Mouse (Mus musculus): Measurements from ENCODE around the gene Tnfsf14. TPM values are rescaled to one million over a fixed set of nuclear protein-coding genes. Genes with fewer than 3 reads are reported as not detected.

Tnfsf14 gene
- polyA plus RNA-seq, 1 experiment from 2014 or later, result 0.13 TPM

- DNase-seq (ENCODE audit: low spot score), result no peak
- 68% methylated on average over 4 of the region's 4 CpGs for WGBS
- no peaks in the 10 kb centered on the region for H3K36me3 ChIP-seq (replicated peaks; ENCODE audit: control insufficient read depth, insufficient read depth)
- H3K27ac ChIP-seq, result no peak overlapping the region
- peaks cover 30% of the 10 kb centered on the region for H3K27me3 ChIP-seq (ENCODE audit: control insufficient read depth, insufficient read depth, low read length)
- H3K9ac ChIP-seq, result no peak overlapping the region
- no peak overlapping the region for H3K4me2 ChIP-seq (replicated peaks)
- H3K9me3 ChIP-seq (ENCODE audit: control insufficient read depth, low read length), result no peaks in the 10 kb centered on the region
- no peak overlapping the region for H3K4me3 ChIP-seq (replicated peaks; ENCODE audit: low read length)
- no peaks in the 10 kb centered on the region for H3K4me1 ChIP-seq (replicated peaks; ENCODE audit: control insufficient read depth, insufficient read depth, low read length)
- ATAC-seq (ENCODE audit: low FRiP score), result no peak
Measured at GRCm38 (mm10) chr17:57148343-57148742, 45.6 kb downstream of the Tnfsf14 start.

GRCm38 (mm10) chr17:57145115-57145514 lies 48.9 kb downstream of the Tnfsf14 start:
- no peak overlapping the region for H3K4me3 ChIP-seq (replicated peaks; ENCODE audit: low read length)
- ATAC-seq (ENCODE audit: low FRiP score) (no peak), DNase-seq (ENCODE audit: low spot score) (no peak)
- 72% methylated on average over 1 of the region's 1 CpGs for WGBS
- H3K36me3 ChIP-seq (replicated peaks; ENCODE audit: control insufficient read depth, insufficient read depth), result no peaks in the 10 kb centered on the region
- no peak overlapping the region for H3K27ac ChIP-seq
- H3K9ac ChIP-seq, result no peak overlapping the region
- H3K9me3 ChIP-seq (ENCODE audit: control insufficient read depth, low read length), result no peaks in the 10 kb centered on the region
- no peak overlapping the region for H3K4me2 ChIP-seq (replicated peaks)
- H3K27me3 ChIP-seq (ENCODE audit: control insufficient read depth, insufficient read depth, low read length), result peaks cover 24% of the 10 kb centered on the region
- no peaks in the 10 kb centered on the region for H3K4me1 ChIP-seq (replicated peaks; ENCODE audit: control insufficient read depth, insufficient read depth, low read length)

GRCm38 (mm10) chr17:57143704-57144103 lies 50.3 kb downstream of the Tnfsf14 start:
- 90% methylated on average over 3 of the region's 3 CpGs for WGBS
- H3K9me3 ChIP-seq (ENCODE audit: control insufficient read depth, low read length), result no peaks in the 10 kb centered on the region
- ATAC-seq (ENCODE audit: low FRiP score) (no peak), DNase-seq (ENCODE audit: low spot score) (no peak)
- H3K27me3 ChIP-seq (ENCODE audit: control insufficient read depth, insufficient read depth, low read length), result peaks cover 14% of the 10 kb centered on the region
- H3K4me3 ChIP-seq (replicated peaks; ENCODE audit: low read length), result no peak overlapping the region
- no peaks in the 10 kb centered on the region for H3K4me1 ChIP-seq (replicated peaks; ENCODE audit: control insufficient read depth, insufficient read depth, low read length)
- no peak overlapping the region for H3K4me2 ChIP-seq (replicated peaks)
- no peaks in the 10 kb centered on the region for H3K36me3 ChIP-seq (replicated peaks; ENCODE audit: control insufficient read depth, insufficient read depth)
- H3K9ac ChIP-seq, result no peak overlapping the region
- no peak overlapping the region for H3K27ac ChIP-seq

- no peak for ATAC-seq (ENCODE audit: low FRiP score)
- no peak for DNase-seq (ENCODE audit: low spot score)
- no peaks in the 10 kb centered on the region for H3K9me3 ChIP-seq (ENCODE audit: control insufficient read depth, low read length)
- no peaks in the 10 kb centered on the region for H3K27me3 ChIP-seq (ENCODE audit: control insufficient read depth, insufficient read depth, low read length)
- no peaks in the 10 kb centered on the region for H3K4me1 ChIP-seq (replicated peaks; ENCODE audit: control insufficient read depth, insufficient read depth, low read length)
- H3K4me2 ChIP-seq (replicated peaks), result no peak overlapping the region
- no peaks in the 10 kb centered on the region for H3K36me3 ChIP-seq (replicated peaks; ENCODE audit: control insufficient read depth, insufficient read depth)
- 89% methylated on average over 3 of the region's 3 CpGs for WGBS
- H3K27ac ChIP-seq, result no peak overlapping the region
- H3K9ac ChIP-seq, result no peak overlapping the region
- no peak overlapping the region for H3K4me3 ChIP-seq (replicated peaks; ENCODE audit: low read length)
Measured at GRCm38 (mm10) chr17:57139708-57140107, 54.3 kb downstream of the Tnfsf14 start.

Small RNA genes lying within 50 kb of the gene (microRNA-seq; reads per million reads assigned to microRNA genes)
- not detected for gene Mir6978

Other genes starting within 250 kb of the Tnfsf14 start
- not detected in 2 replicates for gene Acer1, start 212.1 kb downstream of the Tnfsf14 start, polyA plus RNA-seq (2014; fragmentation: Nextera tagmentation; extraction: Ambion mirVana)
- 163 and 172 TPM in 2 replicates for gene Clpp, start 203.9 kb downstream of the Tnfsf14 start, polyA plus RNA-seq (2014; fragmentation: Nextera tagmentation; extraction: Ambion mirVana)
- gene Alkbh7, start 196.8 kb downstream of the Tnfsf14 start, polyA plus RNA-seq (2014; fragmentation: Nextera tagmentation; extraction: Ambion mirVana), result 55.7 and 56.5 TPM in 2 replicates
- 0.47 and 0.68 TPM in 2 replicates for gene Pspn, start 194.2 kb downstream of the Tnfsf14 start, polyA plus RNA-seq (2014; fragmentation: Nextera tagmentation; extraction: Ambion mirVana)
- 54.5 and 58.2 TPM in 2 replicates for gene Gtf2f1, start 182.9 kb downstream of the Tnfsf14 start, polyA plus RNA-seq (2014; fragmentation: Nextera tagmentation; extraction: Ambion mirVana)
- gene Gm17949, start 182.7 kb downstream of the Tnfsf14 start, polyA plus RNA-seq (2014; fragmentation: Nextera tagmentation; extraction: Ambion mirVana), result 0.28 and 0.40 TPM in 2 replicates
- gene Khsrp, start 162.7 kb downstream of the Tnfsf14 start, polyA plus RNA-seq (2014; fragmentation: Nextera tagmentation; extraction: Ambion mirVana), result 36.0 and 38.1 TPM in 2 replicates
- not detected in 2 replicates for gene Slc25a41, start 152.5 kb downstream of the Tnfsf14 start, polyA plus RNA-seq (2014; fragmentation: Nextera tagmentation; extraction: Ambion mirVana)
- gene Crb3, start 135.1 kb downstream of the Tnfsf14 start, polyA plus RNA-seq (2014; fragmentation: Nextera tagmentation; extraction: Ambion mirVana), result 4.0 and 4.2 TPM in 2 replicates
- 40.6 and 46.8 TPM in 2 replicates for gene Slc25a23, start 134.3 kb downstream of the Tnfsf14 start, polyA plus RNA-seq (2014; fragmentation: Nextera tagmentation; extraction: Ambion mirVana)
- gene Dennd1c, start 115.7 kb downstream of the Tnfsf14 start, polyA plus RNA-seq (2014; fragmentation: Nextera tagmentation; extraction: Ambion mirVana), result 2.8 and 3.6 TPM in 2 replicates
- 312 and 331 TPM in 2 replicates for gene Tubb4a, start 106.4 kb downstream of the Tnfsf14 start, polyA plus RNA-seq (2014; fragmentation: Nextera tagmentation; extraction: Ambion mirVana)
- 5.6 and 6.2 TPM in 2 replicates for gene Tnfsf9, start 88.9 kb downstream of the Tnfsf14 start, polyA plus RNA-seq (2014; fragmentation: Nextera tagmentation; extraction: Ambion mirVana)
- gene Cd70, start 44.4 kb downstream of the Tnfsf14 start, polyA plus RNA-seq (2014; fragmentation: Nextera tagmentation; extraction: Ambion mirVana), result 1.5 and 1.7 TPM in 2 replicates
- 2.0 and 2.7 TPM in 2 replicates for gene C3, start 34.0 kb upstream of the Tnfsf14 start, polyA plus RNA-seq (2014; fragmentation: Nextera tagmentation; extraction: Ambion mirVana)
- gene Gpr108, start 54.3 kb upstream of the Tnfsf14 start, polyA plus RNA-seq (2014; fragmentation: Nextera tagmentation; extraction: Ambion mirVana), result 22.1 and 24.3 TPM in 2 replicates
- 9.5 and 10.1 TPM in 2 replicates for gene Trip10, start 55.3 kb upstream of the Tnfsf14 start, polyA plus RNA-seq (2014; fragmentation: Nextera tagmentation; extraction: Ambion mirVana)
- gene Vav1, start 84.9 kb upstream of the Tnfsf14 start, polyA plus RNA-seq (2014; fragmentation: Nextera tagmentation; extraction: Ambion mirVana), result 1.7 TPM in 2 replicates
- 4.9 and 5.5 TPM in 2 replicates for gene Adgre1, start 164.5 kb upstream of the Tnfsf14 start, polyA plus RNA-seq (2014; fragmentation: Nextera tagmentation; extraction: Ambion mirVana)